Mouse (Mus musculus) bone marrow macrophage, adult 2 months (primary cell): Measurements from ENCODE around the gene Kcnip1.

ENCODE experiments used
- CTCF ChIP-seq: IDR thresholded peaks from 2 replicates; pipeline ENCODE4 v1.5.1; 2012; ENCODE audit warnings: low read depth, mild to moderate bottlenecking, low read length, moderate library complexity
- POLR2A ChIP-seq: IDR thresholded peaks from 2 replicates; pipeline ENCODE4 v1.6.1; 2012; ENCODE audit warnings: mild to moderate bottlenecking, low read depth, low read length, borderline replicate concordance

GRCm38 (mm10) chr11:33818861-33819503 is 174.0 kb downstream of the Kcnip1 start:
- TF ChIP-seq CTCF = no peak
- no peak for TF ChIP-seq POLR2A
